Mouse (Mus musculus) G1E (cell line): ENCODE measurements around the gene Lrrfip1.

Source experiments
- CTCF ChIP-seq: IDR thresholded peaks from 2 replicates; pipeline ENCODE4 v1.5.1; 2012; ENCODE audit warnings: low read depth, low read length, inconsistent platforms, mixed read lengths
- GATA1 ChIP-seq: IDR thresholded peaks from 2 replicates; pipeline ENCODE4 v1.6.1; 2012; ENCODE audit warnings: borderline replicate concordance, low read length, inconsistent platforms, mixed read lengths
- TAL1 ChIP-seq: conservative IDR thresholded peaks from 2 replicates; pipeline ENCODE4 v1.6.1; 2012; ENCODE audit warnings: low read depth, low read length, inconsistent platforms, mixed read lengths

GRCm38 (mm10) chr1:91066599-91066998, 68.1 kb downstream of the Lrrfip1 start:
- TF ChIP-seq CTCF, result no peak
- TF ChIP-seq GATA1, result no peak
- TF ChIP-seq TAL1, result no peak
